Mouse (Mus musculus): ENCODE results near the gene Eps15l1.

Gene Eps15l1

DNA sequence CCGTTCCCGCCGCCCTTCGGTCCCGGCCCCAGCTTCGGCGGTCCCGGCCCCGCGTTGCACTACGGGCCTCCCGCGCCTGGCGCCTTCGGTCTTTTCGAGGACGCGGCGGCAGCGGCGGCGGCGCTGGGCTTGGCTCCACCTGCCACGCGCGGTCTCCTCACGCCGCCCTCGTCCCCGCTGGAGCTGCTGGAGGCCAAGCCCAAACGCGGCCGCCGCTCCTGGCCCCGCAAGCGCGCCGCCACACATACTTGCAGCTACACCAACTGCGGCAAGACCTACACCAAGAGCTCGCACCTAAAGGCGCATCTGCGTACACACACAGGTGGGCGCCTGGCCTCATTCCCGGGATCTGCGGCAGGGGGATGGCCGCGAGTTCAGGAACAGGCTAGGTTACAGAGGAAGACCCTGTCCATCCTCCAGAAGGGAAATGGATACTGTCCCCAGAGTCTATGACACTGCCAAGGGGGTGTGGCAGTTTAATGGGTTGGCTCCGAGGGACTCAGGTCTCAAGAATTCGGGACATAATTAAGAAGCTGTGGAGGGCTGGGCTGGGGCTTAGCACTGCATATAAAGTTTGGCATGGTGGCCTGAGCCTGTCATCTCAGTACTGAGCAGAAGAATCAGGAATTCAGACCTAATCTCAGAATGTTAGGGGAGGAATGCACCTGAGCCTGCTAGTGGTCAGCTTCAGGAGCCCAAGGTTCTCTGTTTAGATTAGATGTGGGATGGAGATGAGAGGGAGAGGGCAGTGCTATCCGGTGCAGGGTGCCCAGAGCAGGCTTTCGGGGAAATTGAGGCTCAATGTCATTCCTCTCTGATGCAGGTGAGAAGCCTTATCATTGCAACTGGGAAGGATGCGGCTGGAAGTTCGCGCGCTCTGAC is 101.1 kb downstream of the Eps15l1 start:
- no peak for DNase-seq (ENCODE audit: low spot score)

GRCm38 (mm10) chr8:72319397-72319796 is 101.9 kb downstream of the Eps15l1 start:
- DNase-seq (ENCODE audit: low spot score) = no peak

DNA sequence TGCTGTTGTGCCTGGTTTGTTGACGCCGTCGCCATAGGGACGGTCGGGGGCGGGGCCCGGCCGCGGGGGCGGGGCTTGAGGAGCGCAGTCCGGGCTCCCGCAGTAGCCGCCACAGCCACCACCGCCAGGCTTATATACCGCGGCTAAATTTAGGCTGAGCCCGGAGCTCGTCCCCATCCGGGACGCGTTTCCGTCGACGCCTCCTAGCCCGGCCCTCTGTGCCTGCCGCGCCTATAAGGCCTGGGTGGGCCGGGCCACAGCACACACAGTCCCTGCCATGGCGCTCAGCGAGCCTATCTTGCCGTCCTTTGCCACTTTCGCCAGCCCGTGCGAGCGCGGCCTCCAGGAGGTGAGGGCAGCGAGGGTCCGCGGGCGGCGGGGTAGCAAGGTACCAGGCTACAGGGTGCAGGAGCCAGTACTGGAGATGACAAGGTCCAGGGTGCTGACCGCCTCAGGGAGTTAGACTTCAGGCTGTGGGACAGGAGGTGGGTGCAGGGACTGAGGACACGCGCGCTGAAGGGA is 102.4 kb downstream of the Eps15l1 start, which contains the start of gene Klf2:
TSS of gene Klf2 (plus strand) at position 233 of the 522 bp plus-strand sequence.
- peak; percentile 90 for DNase-seq (ENCODE audit: low spot score)

DNA sequence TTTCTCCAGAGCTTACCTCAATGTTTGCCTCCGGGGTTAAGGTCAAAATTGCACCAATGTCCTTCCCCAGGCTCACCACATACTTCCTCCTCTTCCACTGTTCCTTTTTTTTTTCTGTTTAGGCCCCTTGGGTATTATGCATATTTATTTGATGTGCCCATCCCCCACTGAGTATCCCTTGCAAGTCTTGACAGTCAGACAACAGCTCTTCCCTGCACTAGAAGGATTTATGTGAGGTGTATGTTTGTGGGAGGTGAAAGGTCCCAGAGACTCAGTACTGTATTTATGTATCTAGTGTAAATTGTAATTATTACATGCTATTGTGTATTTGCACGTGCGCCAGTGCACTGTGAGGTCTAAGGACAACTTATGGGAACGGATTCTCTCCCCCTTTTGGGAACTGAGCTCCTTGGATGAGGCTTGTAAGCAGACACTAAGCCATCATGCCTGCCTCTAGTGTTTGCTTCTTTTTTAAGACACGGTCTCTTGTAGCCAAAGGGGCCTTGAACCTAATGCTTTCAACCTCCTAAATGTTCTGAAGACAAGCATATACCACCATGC is 103.4 kb downstream of the Eps15l1 start:
- DNase-seq (ENCODE audit: low spot score) = no peak

DNA sequence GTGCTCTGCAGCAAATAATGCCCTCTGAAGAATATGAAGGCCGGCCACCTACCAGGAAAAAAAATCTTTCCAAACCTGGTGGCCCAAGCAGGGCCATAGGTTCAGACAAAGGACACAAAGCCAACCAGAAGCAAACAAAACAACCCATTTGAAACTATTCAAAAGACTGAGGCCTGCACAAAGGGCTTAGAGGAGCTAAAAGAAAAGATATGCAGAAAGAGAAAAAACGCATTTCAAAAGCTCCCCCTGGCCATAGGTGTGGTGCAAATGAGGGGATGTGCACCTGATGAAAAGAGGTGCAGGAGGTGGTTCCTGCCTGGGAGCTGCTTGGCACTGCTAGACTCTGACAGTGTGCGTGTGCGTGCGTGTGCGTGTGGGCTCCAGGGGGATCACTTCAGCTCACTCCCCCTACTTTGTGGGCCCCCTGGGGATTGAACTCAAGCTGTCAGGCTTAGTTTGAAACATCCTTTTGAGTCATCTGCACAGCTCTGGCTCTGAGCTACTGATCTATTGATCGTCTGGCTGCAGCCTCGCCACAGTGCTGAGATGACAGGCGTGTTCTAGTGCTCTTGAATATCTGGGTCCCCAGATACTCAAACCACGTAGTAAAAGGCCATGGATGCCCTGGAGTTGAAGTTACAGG is 105.1 kb downstream of the Eps15l1 start:
- no peak for DNase-seq (ENCODE audit: low spot score)

- DNase-seq (ENCODE audit: low spot score) = no peak
These were observed 108.2 kb downstream of the Eps15l1 start for GRCm38 (mm10) chr8:72312926-72313518.

GRCm38 (mm10) chr8:72310849-72311506 is 110.3 kb downstream of the Eps15l1 start:
- DNase-seq (ENCODE audit: low spot score) = peak; percentile 42

- DNase-seq (ENCODE audit: low spot score) = no peak
These were observed 113.0 kb downstream of the Eps15l1 start for GRCm38 (mm10) chr8:72308276-72308675.

- no peak for DNase-seq (ENCODE audit: low spot score)
These were observed 114.3 kb downstream of the Eps15l1 start for GRCm38 (mm10) chr8:72306913-72307312.

DNA sequence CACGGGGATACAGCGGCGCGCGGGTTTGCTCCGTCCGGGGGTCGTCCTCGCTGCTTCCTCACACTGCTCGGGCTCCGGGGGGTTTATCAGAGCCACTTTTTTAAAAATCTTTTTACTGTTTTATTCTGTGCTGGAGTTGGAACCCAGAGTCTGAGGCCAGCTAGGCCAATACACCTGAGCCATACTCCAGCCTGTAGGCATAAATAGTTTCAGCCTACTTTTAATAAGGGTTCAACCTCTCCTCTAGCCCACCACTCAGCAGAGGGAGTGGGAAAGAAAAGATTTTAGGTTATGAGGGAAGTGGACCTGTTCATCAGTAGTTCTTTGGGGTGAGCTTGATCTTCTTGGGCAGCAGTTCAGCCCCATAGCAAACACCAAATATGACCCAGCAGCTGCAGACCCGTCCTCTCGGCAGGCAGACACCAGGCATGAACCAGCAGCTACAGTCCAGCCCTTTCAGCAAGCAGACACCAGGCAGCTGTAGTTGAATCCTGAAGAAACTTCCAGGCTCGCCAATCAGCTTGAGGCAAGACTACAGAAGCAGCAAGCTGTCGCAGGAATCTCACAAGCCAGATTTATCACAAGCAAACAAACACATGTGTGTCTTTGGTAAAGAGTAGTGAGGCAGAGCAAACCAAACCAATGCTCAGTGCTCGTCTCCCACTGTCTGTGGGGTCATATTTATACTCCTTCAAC is 115.9 kb downstream of the Eps15l1 start, which contains the start of gene Gm10282:
TSS of gene Gm10282 (minus strand) at position 51 of the 696 bp plus-strand sequence.
- DNase-seq (ENCODE audit: low spot score) = no peak

- DNase-seq (ENCODE audit: low spot score) = peak; percentile 60
These were observed 117.6 kb downstream of the Eps15l1 start for GRCm38 (mm10) chr8:72303633-72304032.

DNA sequence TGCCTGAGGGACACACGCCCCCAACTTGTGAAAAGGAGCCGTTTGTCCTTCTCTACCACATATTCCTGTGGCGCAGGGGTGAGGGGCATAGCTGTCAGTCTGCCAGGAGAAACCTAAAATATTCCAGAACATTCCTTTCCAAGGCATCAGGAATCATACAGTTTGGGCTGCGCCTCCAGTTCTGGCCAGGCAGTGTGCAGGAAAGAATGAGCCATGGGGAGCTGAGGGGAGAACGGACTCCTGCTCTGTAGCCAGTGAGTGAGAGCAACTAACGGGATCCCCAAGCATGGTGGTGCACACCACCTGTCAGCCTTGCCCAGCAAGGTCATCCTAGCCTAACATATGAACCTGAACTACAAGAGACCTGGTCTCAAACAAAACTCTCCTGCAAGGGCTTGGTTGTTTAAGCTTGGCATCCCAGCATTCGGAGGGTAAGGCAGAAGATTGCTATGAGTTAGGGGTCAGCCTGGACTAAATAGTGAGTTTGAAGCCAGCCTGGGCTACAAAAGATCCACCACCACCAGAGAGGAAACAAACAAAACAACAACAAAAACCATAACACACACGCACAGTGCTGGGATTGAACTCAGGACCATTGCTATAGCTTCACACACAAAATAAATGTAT is 118.2 kb downstream of the Eps15l1 start:
- DNase-seq (ENCODE audit: low spot score) = no peak

GRCm38 (mm10) chr8:72301497-72301896 is 119.8 kb downstream of the Eps15l1 start:
- no peak for DNase-seq (ENCODE audit: low spot score)

- no peak for DNase-seq (ENCODE audit: low spot score)
These were observed 120.4 kb downstream of the Eps15l1 start for GRCm38 (mm10) chr8:72300654-72301400.

DNA sequence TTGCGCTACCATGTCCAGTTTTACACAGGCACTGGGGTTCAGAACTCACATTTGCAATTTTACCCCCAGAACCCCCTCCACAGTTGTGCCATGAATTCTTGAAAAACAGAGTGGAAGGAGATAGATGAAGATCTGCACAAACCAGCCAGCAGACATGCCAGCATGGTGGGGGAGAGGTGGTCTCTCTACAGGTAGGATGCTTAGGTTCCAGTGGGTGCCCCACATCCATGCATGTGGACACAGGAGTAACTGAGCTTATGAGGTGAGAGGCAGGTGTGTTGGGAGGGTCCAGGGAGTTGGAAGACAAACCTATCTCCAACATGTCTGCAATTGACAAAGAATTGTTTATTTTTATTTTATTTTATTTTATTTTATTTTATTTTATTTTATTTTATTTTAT is 122.3 kb downstream of the Eps15l1 start:
- no peak for DNase-seq (ENCODE audit: low spot score)

- no peak for DNase-seq (ENCODE audit: low spot score)
These were observed 124.7 kb downstream of the Eps15l1 start for GRCm38 (mm10) chr8:72296561-72296960.

- DNase-seq (ENCODE audit: low spot score) = peak; percentile 72
These were observed 125.6 kb downstream of the Eps15l1 start for GRCm38 (mm10) chr8:72295679-72296078.

GRCm38 (mm10) chr8:72295125-72295524 is 126.1 kb downstream of the Eps15l1 start:
- no peak for DNase-seq (ENCODE audit: low spot score)

DNA sequence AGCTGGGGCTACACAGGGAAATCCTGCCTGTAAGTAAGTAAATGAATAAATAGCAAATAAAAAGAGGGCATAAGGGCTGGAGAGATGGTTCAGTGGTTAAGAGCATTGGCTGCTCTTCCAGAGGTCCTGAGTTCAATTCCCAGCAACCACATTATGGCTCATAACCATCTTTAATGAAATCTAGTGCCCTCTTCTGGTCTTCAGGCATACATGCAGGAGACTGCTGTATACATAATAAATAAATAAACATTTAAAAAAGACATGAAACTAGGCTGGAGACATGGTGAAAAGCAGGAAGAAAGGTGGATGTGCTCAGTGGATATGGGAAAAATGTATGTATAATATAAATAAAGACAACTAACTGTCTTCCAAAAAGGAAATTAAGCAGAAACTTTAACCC is 128.0 kb downstream of the Eps15l1 start:
- DNase-seq (ENCODE audit: low spot score) = no peak

DNA sequence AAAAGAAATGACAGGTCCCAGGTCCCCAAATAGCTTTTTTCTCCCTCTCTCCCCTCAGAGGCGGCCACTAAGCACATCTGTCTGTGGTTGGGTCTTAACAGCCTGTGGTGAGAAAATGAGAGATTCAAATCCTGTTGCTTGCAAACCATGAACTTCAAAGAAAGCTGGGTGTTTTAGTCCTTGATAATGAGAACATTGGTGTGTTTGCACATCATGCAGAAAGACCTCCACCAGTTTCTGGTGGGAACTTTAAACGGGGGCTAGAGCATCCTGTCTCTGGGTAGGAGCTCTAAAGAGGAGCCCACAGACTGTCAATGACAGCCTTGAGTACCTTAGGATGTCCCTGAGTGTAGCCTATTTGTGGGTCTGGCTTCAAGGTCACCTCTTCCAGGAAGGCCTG is 130.2 kb downstream of the Eps15l1 start:
- no peak for DNase-seq (ENCODE audit: low spot score)

All from testis, postnatal 14 days (tissue).